Mouse (Mus musculus) limb, embryonic 14.5 days (tissue): ENCODE results near the gene Dll4. TPM values are rescaled to one million over a fixed set of nuclear protein-coding genes. Genes with fewer than 3 reads are reported as not detected.

Source experiments
- ATAC-seq: fragments of 200-750 bp; cut with Nextera tagmentation; 2 replicates; pipeline ENCODE4 v1.8.0; 2017; ENCODE audit warnings: low read depth, moderate number of reproducible peaks, moderate TSS enrichment; ENCODE audit not compliant: low FRiP score
- DNase-seq: peaks from one replicate; pipeline ENCODE4 v3.0.0-alpha.2; 2015; ENCODE audit warnings: low spot score
- H3K27ac ChIP-seq: fragments of 300-500 bp; sonication (generic); replicated peaks from 2 replicates; pipeline ENCODE4 v1.5.1; 2014; ENCODE audit warnings: low read depth, mild to moderate bottlenecking, low read length, moderate library complexity, mixed read lengths
- H3K27me3 ChIP-seq: fragments of 300-500 bp; sonication (generic); 2 replicates; pipeline ENCODE4 v1.6.1; 2014; ENCODE audit warnings: low read length, mixed read lengths; ENCODE audit not compliant: control insufficient read depth, insufficient read depth
- H3K36me3 ChIP-seq: fragments of 300-500 bp; sonication (generic); 2 replicates; pipeline ENCODE4 v1.6.1; 2014; ENCODE audit warnings: mild to moderate bottlenecking, low read length, moderate library complexity, mixed read lengths; ENCODE audit not compliant: control insufficient read depth, insufficient read depth
- H3K4me1 ChIP-seq: fragments of 300-500 bp; sonication (generic); 2 replicates; pipeline ENCODE4 v1.6.1; 2014; ENCODE audit warnings: antibody characterized with exemption, low read length, mixed read lengths; ENCODE audit not compliant: control insufficient read depth, insufficient read depth
- H3K4me2 ChIP-seq: fragments of 300-500 bp; sonication (generic); replicated peaks from 2 replicates; pipeline ENCODE4 v1.6.1; 2014; ENCODE audit warnings: low read depth, mild to moderate bottlenecking, low read length, moderate library complexity; ENCODE audit not compliant: severe bottlenecking
- H3K4me3 ChIP-seq: fragments of 300-500 bp; sonication (generic); replicated peaks from 2 replicates; pipeline ENCODE4 v1.5.1; 2014; ENCODE audit warnings: low read length
- H3K9ac ChIP-seq: fragments of 300-500 bp; sonication (generic); 2 replicates; pipeline ENCODE4 v1.6.1; 2014; ENCODE audit warnings: mild to moderate bottlenecking, low read depth, low read length, moderate library complexity; ENCODE audit not compliant: severe bottlenecking
- H3K9me3 ChIP-seq: fragments of 300-500 bp; sonication (generic); 2 replicates; pipeline ENCODE4 v1.6.1; 2016; ENCODE audit warnings: low read length; ENCODE audit not compliant: control insufficient read depth
- POLR2A ChIP-seq: fragments of 200-500 bp; IDR thresholded peaks from 2 replicates; pipeline ENCODE4 v1.8.0; 2012; ENCODE audit warnings: inconsistent platforms, mild to moderate bottlenecking, moderate library complexity, borderline replicate concordance; ENCODE audit not compliant: insufficient read depth, insufficient read length; ENCODE audit errors: extremely low read depth
- WGBS: fragments of 180-500 bp; shearing (Covaris S2); extraction: QIAGEN DNeasy Blood & Tissue Kit; methylation state at CpG from one replicate; pipeline ENCODE4 v1.1.7; 2014; 5-methylcytosine and 5-hydroxymethylcytosine counted together
- polyA plus RNA-seq, 2 experiments: library from polyadenylated mRNA; depleted of rRNA in 1 of 2; stranded (reverse) in 1 of 2; unstranded in 1 of 2; fragments of >200 nt; fragmentation: Nextera tagmentation in 1 of 2; extraction: Ambion mirVana in 1 of 2; gene quantifications; 2 replicates each; pipeline versions ENCODE4 v1.2.1 to v1.2.3; 2012 to 2014

Dll4 gene
- polyA plus RNA-seq (2012; rRNA removed) (8.7 and 9.0 TPM in 2 replicates), polyA plus RNA-seq (2014; fragmentation: Nextera tagmentation; extraction: Ambion mirVana) (5.1 and 6.2 TPM in 2 replicates)

DNA sequence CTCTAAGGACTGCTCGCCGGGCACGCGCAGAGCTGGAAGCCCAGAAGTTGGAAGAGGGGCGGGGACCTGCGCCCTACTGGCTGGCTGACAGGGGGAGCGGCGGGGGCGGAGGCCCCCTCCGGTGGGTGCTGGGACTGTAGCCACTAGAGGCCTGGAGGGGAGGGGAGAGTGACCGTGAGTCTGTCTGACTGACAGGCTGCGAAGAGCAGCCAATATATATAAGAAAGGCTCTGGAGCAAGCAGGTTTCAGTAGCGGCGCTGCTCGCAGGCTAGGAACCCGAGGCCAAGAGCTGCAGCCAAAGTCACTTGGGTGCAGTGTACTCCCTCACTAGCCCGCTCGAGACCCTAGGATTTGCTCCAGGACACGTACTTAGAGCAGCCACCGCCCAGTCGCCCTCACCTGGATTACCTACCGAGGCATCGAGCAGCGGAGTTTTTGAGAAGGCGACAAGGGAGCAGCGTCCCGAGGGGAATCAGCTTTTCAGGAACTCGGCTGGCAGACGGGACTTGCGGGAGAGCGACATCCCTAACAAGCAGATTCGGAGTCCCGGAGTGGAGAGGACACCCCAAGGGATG is at the start of gene Dll4:
Gene Dll4, plus strand, starts transcription at position 217 of the 576 bp plus-strand sequence.
- peak within 1 kb of the TSS; percentile 43 for H3K4me3 ChIP-seq
- peak; percentile 24; the same call in 1 of the 2 replicates for ATAC-seq
- under 1% methylated on average over 33 of the region's 33 CpGs for WGBS
- no peak for DNase-seq
- peaks cover 32% of the 10 kb centered on the region for H3K4me1 ChIP-seq
- TF ChIP-seq POLR2A = no peak
- H3K9me3 ChIP-seq = no peaks in the 10 kb centered on the region
- H3K27ac ChIP-seq = no peak within 1 kb of the TSS
- peaks cover 85% of the 10 kb centered on the region for H3K27me3 ChIP-seq
- H3K36me3 ChIP-seq = no peaks in the 10 kb centered on the region
- H3K4me2 ChIP-seq = peak within 1 kb of the TSS; percentile 84
- peak within 1 kb of the TSS; percentile 52 for H3K9ac ChIP-seq

GRCm38 (mm10) chr2:119276926-119277325 is 48.7 kb upstream of the Dll4 start:
- Histone ChIP-seq H3K36me3 (no peaks in the 10 kb centered on the region), H3K27me3 (no peaks in the 10 kb centered on the region), H3K4me1 (no peaks in the 10 kb centered on the region), H3K9ac (no peak overlapping the region), H3K27ac (no peak overlapping the region), H3K9me3 (no peaks in the 10 kb centered on the region), H3K4me2 (no peak overlapping the region), H3K4me3 (no peak overlapping the region)
- ATAC-seq = no peak
- 77% methylated on average over 7 of the region's 7 CpGs for WGBS
- DNase-seq = no peak
- TF ChIP-seq POLR2A = no peak

DNA sequence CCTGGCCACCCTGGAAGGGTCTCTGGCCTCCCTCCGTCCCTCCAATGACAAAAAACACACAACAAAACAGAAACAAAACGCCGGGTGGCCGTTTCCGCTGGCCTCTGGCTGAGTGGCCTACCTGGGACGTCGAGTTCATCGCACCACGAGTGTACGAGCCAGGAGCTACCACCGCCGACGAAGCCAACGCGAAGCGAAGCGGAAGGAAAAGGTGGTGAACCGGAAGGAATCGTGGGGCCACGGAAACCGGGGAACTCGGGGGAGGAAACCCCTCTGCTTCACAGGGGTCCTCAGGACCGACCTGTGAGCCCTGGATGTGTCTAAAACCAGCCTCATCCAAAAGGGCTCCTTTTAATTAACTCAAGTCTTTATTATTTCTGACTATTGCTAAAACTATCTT is 47.8 kb upstream of the Dll4 start:
- ATAC-seq = no peak
- H3K4me2 ChIP-seq = no peak overlapping the region
- WGBS = 93% methylated on average over 23 of the region's 23 CpGs

GRCm38 (mm10) chr2:119281899-119282565 is 43.6 kb upstream of the Dll4 start:
- WGBS = 81% methylated on average over 7 of the region's 7 CpGs
- H3K4me3 ChIP-seq = no peak overlapping the region
- ATAC-seq = no peak
- DNase-seq = no peak
- no peaks in the 10 kb centered on the region for H3K36me3 ChIP-seq
- no peaks in the 10 kb centered on the region for H3K27me3 ChIP-seq
- H3K9ac ChIP-seq = no peak overlapping the region
- no peak overlapping the region for H3K27ac ChIP-seq
- no peak for TF ChIP-seq POLR2A
- H3K4me2 ChIP-seq = no peak overlapping the region
- H3K4me1 ChIP-seq = no peaks in the 10 kb centered on the region
- no peaks in the 10 kb centered on the region for H3K9me3 ChIP-seq

More for the DNA sequence above, 47.8 kb upstream of the Dll4 start:
- no peak for DNase-seq
- Histone ChIP-seq H3K36me3 (no peaks in the 10 kb centered on the region), H3K27ac (no peak overlapping the region), H3K9ac (no peak overlapping the region), H3K4me1 (no peaks in the 10 kb centered on the region), H3K9me3 (no peaks in the 10 kb centered on the region), H3K4me3 (no peak overlapping the region), H3K27me3 (no peaks in the 10 kb centered on the region)
- no peak for TF ChIP-seq POLR2A

DNA sequence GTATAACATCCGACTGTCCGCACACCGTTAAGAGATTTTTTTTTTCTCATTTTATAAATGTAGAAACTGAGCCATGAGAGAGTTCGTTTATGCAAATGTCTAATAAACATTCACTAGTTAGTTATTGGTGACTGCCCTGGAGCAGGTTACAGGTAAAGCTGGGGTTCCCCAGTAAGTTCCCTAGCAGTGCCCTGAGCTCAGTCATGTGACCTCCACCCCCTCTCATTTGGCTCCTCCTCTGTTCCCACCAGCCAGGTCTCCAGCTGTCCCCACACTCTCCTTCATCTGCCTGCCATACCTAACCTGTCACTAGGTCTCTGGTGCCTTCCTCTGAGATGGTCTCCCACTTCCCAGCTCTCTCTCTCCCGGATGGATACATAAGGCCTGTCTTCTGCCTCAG is 38.2 kb upstream of the Dll4 start:
- H3K9me3 ChIP-seq = no peaks in the 10 kb centered on the region
- H3K4me3 ChIP-seq = no peak overlapping the region
- ATAC-seq (no peak), DNase-seq (no peak)
- TF ChIP-seq POLR2A = no peak
- H3K27ac ChIP-seq = no peak overlapping the region
- peaks cover 5% of the 10 kb centered on the region; the same call in 1 of the 2 replicates for H3K4me1 ChIP-seq
- peaks cover 24% of the 10 kb centered on the region for H3K36me3 ChIP-seq
- no peaks in the 10 kb centered on the region for H3K27me3 ChIP-seq
- no peak overlapping the region for H3K4me2 ChIP-seq
- no peak overlapping the region for H3K9ac ChIP-seq
- 88% methylated on average over 5 of the region's 5 CpGs for WGBS
